Mouse (Mus musculus) urinary bladder, postnatal 25 days (tissue): ENCODE measurements around the gene Msantd1.

Experiments used
- DNase-seq: peaks from one replicate; pipeline ENCODE4 v3.0.0; 2022; ENCODE audit warnings: low spot score

The Msantd1 gene

GRCm38 (mm10) chr5:34927648-34928047 is 19.8 kb downstream of the Msantd1 start:
- no peak for DNase-seq

- DNase-seq, result no peak
Observed at GRCm38 (mm10) chr5:34930151-34930975, 22.6 kb downstream of the Msantd1 start.

GRCm38 (mm10) chr5:34931091-34931490 is 23.3 kb downstream of the Msantd1 start:
- no peak for DNase-seq

- no peak for DNase-seq
Observed at GRCm38 (mm10) chr5:34931516-34932457, 24.0 kb downstream of the Msantd1 start.

GRCm38 (mm10) chr5:34932458-34932806 is 24.6 kb downstream of the Msantd1 start:
- no peak for DNase-seq

GRCm38 (mm10) chr5:34933461-34933860 is 25.6 kb downstream of the Msantd1 start:
- no peak for DNase-seq

- DNase-seq, result no peak
Observed at GRCm38 (mm10) chr5:34941710-34942470, 34.1 kb downstream of the Msantd1 start.

- DNase-seq, result no peak
Observed at GRCm38 (mm10) chr5:34943428-34943827, 35.6 kb downstream of the Msantd1 start.

- DNase-seq, result peak; percentile 78
Observed at GRCm38 (mm10) chr5:34948861-34949760, 41.3 kb downstream of the Msantd1 start, which contains the start of gene Rgs12. Gene Rgs12, plus strand, starts transcription at chr5:34949445.

- DNase-seq, result no peak
Observed at GRCm38 (mm10) chr5:34949769-34950211, 42.0 kb downstream of the Msantd1 start.

GRCm38 (mm10) chr5:34950486-34951160 is 42.8 kb downstream of the Msantd1 start:
- no peak for DNase-seq

- no peak for DNase-seq
Observed at GRCm38 (mm10) chr5:34951161-34951834, 43.5 kb downstream of the Msantd1 start.

GRCm38 (mm10) chr5:34954508-34954907 is 46.7 kb downstream of the Msantd1 start:
- DNase-seq, result no peak

- no peak for DNase-seq
Observed at GRCm38 (mm10) chr5:34955630-34956029, 47.8 kb downstream of the Msantd1 start.

- no peak for DNase-seq
Observed at GRCm38 (mm10) chr5:34956151-34956550, 48.3 kb downstream of the Msantd1 start.

GRCm38 (mm10) chr5:34957015-34957414 is 49.2 kb downstream of the Msantd1 start:
- no peak for DNase-seq

GRCm38 (mm10) chr5:34960021-34960420 is 52.2 kb downstream of the Msantd1 start:
- no peak for DNase-seq

- DNase-seq, result no peak
Observed at GRCm38 (mm10) chr5:34965531-34965930, 57.7 kb downstream of the Msantd1 start.

GRCm38 (mm10) chr5:34968386-34968785 is 60.6 kb downstream of the Msantd1 start:
- DNase-seq, result no peak

- DNase-seq, result no peak
Observed at GRCm38 (mm10) chr5:34972471-34972870, 64.7 kb downstream of the Msantd1 start.
